Mouse (Mus musculus) layer of hippocampus, adult 2 months (tissue): ENCODE measurements at regions not wholly inside any gene's neighbourhood (a gene's known extent, or its start where the extent isn't known, plus 50 kb on each side); places are given as distances from the start of the nearest gene placed in this dataset.

ENCODE experiments used
- DNase-seq, 2 experiments: peaks; one replicate each; pipeline ENCODE4 v3.0.0; 2022; ENCODE audit warnings: low spot score in 2 of 2
- H3K27ac ChIP-seq: fragments of 200-600 bp; 2 replicates; pipeline ENCODE4 v1.8.1; 2022
- H3K4me3 ChIP-seq: fragments of 200-600 bp; 2 replicates; pipeline ENCODE4 v1.8.1; 2022; ENCODE audit warnings: mild to moderate bottlenecking
- CTCF ChIP-seq: fragments of 200-600 bp; conservative IDR thresholded peaks from 2 replicates; pipeline ENCODE4 v1.8.1; 2022; ENCODE audit warnings: antibody characterized with exemption, mild to moderate bottlenecking, moderate library complexity

GRCm38 (mm10) chr13:60481946-60482345 lies 119.8 kb upstream of the Dapk1 start:
- Histone ChIP-seq H3K4me3 (no peak overlapping the region), H3K27ac (no peak overlapping the region)
- TF ChIP-seq CTCF: 0 out of 2 replicates have a peak, but pooled peaks have one; percentile 8
- no peak for DNase-seq

GRCm38 (mm10) chr13:60486105-60486504 lies 115.6 kb upstream of the Dapk1 start:
- DNase-seq: no peak
- no peak overlapping the region for H3K27ac ChIP-seq
- H3K4me3 ChIP-seq: no peak overlapping the region
- TF ChIP-seq CTCF: no peak

DNA sequence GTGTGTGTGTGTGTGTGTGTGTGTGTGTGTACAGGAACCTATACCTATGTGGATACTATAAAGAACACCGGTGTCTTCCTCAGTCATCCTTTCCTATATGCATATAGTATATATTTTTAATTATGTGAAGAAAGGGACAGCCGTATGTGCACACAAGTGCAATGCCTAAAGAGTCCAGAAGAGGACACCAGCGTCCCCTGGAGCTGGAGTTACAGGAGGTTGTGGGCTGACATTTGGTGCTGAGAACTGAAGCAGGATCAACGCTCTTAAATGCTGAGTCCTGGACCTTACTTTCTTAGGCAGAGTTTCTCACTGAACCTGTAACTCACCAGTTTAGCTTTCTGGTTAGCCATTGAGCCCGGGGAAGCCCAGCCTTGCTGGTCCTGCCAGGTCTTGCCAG lies 114.9 kb upstream of the Dapk1 start:
- no peak for DNase-seq
- TF ChIP-seq CTCF: peak; percentile 28
- Histone ChIP-seq H3K4me3 (no peak overlapping the region), H3K27ac (no peak overlapping the region)

GRCm38 (mm10) chr13:60488131-60488883 lies 113.4 kb upstream of the Dapk1 start:
- peak overlapping the region; percentile 58 for H3K27ac ChIP-seq
- peak in 1 of 2 experiments; percentile 35 for DNase-seq
- no peak; the same call in 1 of the 2 replicates for TF ChIP-seq CTCF
- no peak overlapping the region; the same call in 1 of the 2 replicates for H3K4me3 ChIP-seq

DNA sequence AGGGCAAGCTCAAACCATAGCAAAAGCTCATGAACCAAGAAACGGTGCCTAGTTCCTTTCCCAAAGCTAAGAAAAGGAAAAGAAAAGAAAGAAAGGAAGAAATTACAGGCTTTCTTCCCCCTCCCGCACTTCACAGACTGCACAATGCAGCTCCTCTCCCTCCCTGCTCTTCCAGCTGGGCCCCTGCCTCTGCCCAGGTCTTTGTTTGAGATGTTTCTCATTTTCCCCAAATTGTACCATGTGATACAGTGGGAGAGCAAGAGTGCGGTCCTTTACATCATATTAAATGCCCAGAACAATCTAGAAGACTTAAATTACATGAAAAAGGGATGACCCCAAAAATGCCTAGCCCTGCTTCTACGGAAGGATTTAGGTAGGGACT lies 112.9 kb upstream of the Dapk1 start:
- TF ChIP-seq CTCF: no peak
- DNase-seq: no peak
- peak overlapping the region; percentile 58 for H3K27ac ChIP-seq
- H3K4me3 ChIP-seq: no peak overlapping the region; the same call in 1 of the 2 replicates

- no peak overlapping the region for H3K27ac ChIP-seq
- DNase-seq: no peak
Observed at GRCm38 (mm10) chr13:60491948-60492464, 109.7 kb upstream of the Dapk1 start.

DNA sequence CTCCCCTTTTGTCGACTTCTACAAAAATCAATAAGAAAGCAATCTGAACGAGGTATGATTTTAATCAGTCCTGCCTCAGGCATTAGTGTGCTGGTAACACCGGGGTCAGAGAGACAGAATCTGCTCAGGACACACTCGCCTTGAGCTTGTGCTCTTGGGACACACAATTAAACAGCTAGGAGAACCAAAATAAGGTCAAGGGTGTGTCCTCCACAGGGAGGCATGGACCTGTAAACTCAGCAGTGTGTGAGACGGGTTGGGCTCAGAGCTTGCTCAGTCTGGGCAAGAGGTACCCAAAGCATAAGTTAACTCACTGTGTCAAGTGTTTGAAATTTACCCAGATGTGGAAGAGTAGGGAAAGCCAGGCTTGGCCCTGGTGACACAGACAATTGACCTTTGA lies 107.9 kb upstream of the Dapk1 start:
- no peak for TF ChIP-seq CTCF
- Histone ChIP-seq H3K27ac (no peak overlapping the region), H3K4me3 (no peak overlapping the region)
- no peak for DNase-seq

More at GRCm38 (mm10) chr13:60491948-60492464, 109.7 kb upstream of the Dapk1 start:
- no peak overlapping the region for H3K4me3 ChIP-seq
- TF ChIP-seq CTCF: no peak

DNA sequence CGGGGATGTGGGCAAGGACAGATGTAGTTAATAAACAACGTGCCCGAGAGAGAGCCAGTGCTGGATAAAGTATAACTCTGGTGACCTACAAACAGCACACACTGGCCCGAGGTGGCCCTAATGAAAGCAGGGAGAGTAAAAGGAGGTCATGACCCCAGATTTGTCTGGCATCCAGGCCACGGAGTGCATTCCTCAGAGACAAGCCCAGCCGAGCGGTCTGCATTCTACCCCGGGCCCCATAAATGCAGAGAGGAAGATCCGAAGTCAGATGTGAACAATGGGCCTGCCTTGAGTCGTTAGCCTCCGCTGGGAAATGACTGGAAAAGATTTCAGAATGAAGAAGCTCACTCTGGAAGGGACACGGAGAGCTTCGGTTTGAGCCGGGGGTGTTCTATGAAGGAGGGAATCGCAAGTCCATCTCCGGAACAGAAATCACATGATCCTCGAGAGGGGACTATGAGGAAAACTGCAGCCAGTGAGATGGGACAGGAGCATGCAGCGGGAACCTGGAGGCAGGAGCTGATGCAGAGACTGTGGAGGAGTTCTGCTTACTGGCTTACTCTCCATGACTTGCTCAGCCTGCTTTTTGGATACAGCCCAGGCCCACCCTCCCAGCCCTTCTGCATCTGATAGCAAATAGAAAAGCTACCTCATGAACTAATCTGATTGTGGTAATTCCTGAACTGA lies 103.9 kb upstream of the Dapk1 start:
- TF ChIP-seq CTCF: no peak
- DNase-seq: no peak
- Histone ChIP-seq H3K4me3 (no peak overlapping the region), H3K27ac (no peak overlapping the region)

- DNase-seq: no peak
- no peak for TF ChIP-seq CTCF
- no peak overlapping the region for H3K4me3 ChIP-seq
- no peak overlapping the region for H3K27ac ChIP-seq
Observed at GRCm38 (mm10) chr13:60504196-60504595, 97.6 kb upstream of the Dapk1 start.

DNA sequence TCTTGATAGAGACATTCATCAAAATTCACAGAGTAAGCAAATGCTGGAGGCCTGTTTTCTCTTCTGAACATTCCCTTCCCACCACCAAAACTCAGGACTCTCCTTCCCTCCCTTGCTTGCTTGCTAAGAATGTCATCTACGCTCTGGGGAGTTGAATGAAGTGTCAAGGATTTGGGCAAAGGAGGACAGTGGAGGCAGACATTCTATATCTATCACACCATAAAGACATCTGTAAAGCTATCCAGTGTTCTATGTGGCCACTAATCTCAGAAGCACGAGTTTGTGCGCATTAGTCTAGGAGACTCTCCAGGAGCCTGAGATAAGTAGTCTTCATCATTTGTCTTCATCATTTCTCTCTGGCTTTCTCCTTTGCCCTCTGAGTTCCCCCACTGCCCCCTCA lies 94.1 kb upstream of the Dapk1 start:
- no peak overlapping the region for H3K4me3 ChIP-seq
- peak overlapping the region; percentile 48; the same call in 1 of the 2 replicates for H3K27ac ChIP-seq
- no peak for DNase-seq
- TF ChIP-seq CTCF: no peak

- TF ChIP-seq CTCF: no peak
- Histone ChIP-seq H3K4me3 (no peak overlapping the region), H3K27ac (peak overlapping the region; percentile 48; the same call in 1 of the 2 replicates)
- DNase-seq: no peak
Observed at GRCm38 (mm10) chr13:60508054-60508453, 93.7 kb upstream of the Dapk1 start.

DNA sequence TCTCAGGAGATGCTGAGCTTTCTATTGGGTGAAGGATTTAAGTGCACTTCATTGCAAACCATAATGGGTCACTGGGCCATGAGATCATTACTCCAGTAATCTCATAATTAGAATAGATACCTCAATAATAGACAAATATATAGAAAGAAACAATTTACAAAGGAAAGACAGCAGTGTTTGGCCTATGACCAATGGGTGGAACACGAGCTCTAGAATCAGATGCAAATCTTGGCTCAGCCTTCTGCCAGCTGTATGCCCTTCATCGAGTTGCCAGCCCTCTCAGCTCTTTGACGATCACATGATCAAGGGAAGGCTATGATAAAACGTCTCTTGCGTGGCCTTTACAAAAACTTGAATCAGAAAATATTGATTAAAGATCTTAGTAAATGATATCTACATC lies 92.9 kb upstream of the Dapk1 start:
- Histone ChIP-seq H3K4me3 (no peak overlapping the region), H3K27ac (no peak overlapping the region; the same call in 1 of the 2 replicates)
- no peak for DNase-seq
- TF ChIP-seq CTCF: no peak

GRCm38 (mm10) chr13:60511101-60511500 lies 90.6 kb upstream of the Dapk1 start:
- TF ChIP-seq CTCF: no peak
- Histone ChIP-seq H3K4me3 (no peak overlapping the region), H3K27ac (no peak overlapping the region)
- DNase-seq: no peak
